Mouse (Mus musculus) heart, embryonic 16.5 days (tissue): Measurements from ENCODE around the gene Zfp444. TPM values are rescaled to one million over a fixed set of nuclear protein-coding genes. Genes with fewer than 3 reads are reported as not detected.

Experiments
- ATAC-seq: fragments of 200-750 bp; cut with Nextera tagmentation; replicated peaks from 2 replicates; pipeline ENCODE4 v1.8.0; 2017; ENCODE audit warnings: moderate number of reproducible peaks; ENCODE audit not compliant: insufficient read depth, low FRiP score; ENCODE audit errors: extremely low read depth
- H3K27ac ChIP-seq: fragments of 300-500 bp; sonication (generic); 2 replicates; pipeline ENCODE4 v1.5.1; 2014; ENCODE audit warnings: mild to moderate bottlenecking, low read length, control low read depth, moderate library complexity
- H3K27me3 ChIP-seq: fragments of 300-500 bp; sonication (generic); 2 replicates; pipeline ENCODE4 v1.6.1; 2014; ENCODE audit warnings: low read length, mixed read lengths; ENCODE audit not compliant: control insufficient read depth, insufficient read depth
- H3K36me3 ChIP-seq: fragments of 300-500 bp; sonication (generic); 2 replicates; pipeline ENCODE4 v1.6.1; 2014; ENCODE audit not compliant: control insufficient read depth, insufficient read depth
- H3K4me1 ChIP-seq: fragments of 300-500 bp; sonication (generic); 2 replicates; pipeline ENCODE4 v1.6.1; 2014; ENCODE audit warnings: low read length, mixed read lengths; ENCODE audit not compliant: control insufficient read depth, insufficient read depth
- H3K4me2 ChIP-seq: fragments of 300-500 bp; sonication (generic); 2 replicates; pipeline ENCODE4 v1.6.1; 2014; ENCODE audit warnings: low read depth, mild to moderate bottlenecking, control low read depth, low read length
- H3K4me3 ChIP-seq: fragments of 300-500 bp; sonication (generic); 2 replicates; pipeline ENCODE4 v1.5.1; 2014; ENCODE audit warnings: mild to moderate bottlenecking, control low read depth, low read length
- H3K9ac ChIP-seq: fragments of 300-500 bp; sonication (generic); 2 replicates; pipeline ENCODE4 v1.6.1; 2014; ENCODE audit warnings: low read length, control low read depth
- H3K9me3 ChIP-seq: fragments of 300-500 bp; sonication (generic); replicated peaks from 2 replicates; pipeline ENCODE4 v1.6.1; 2016; ENCODE audit warnings: low read length; ENCODE audit not compliant: control insufficient read depth
- WGBS: fragments of 180-500 bp; shearing (Covaris S2); extraction: QIAGEN DNeasy Blood & Tissue Kit; methylation state at CpG from one replicate; pipeline ENCODE4 v1.1.7; 2014; 5-methylcytosine and 5-hydroxymethylcytosine counted together
- polyA plus RNA-seq: library from polyadenylated mRNA; unstranded; fragments of >200 nt; fragmentation: Nextera tagmentation; extraction: Ambion mirVana; gene quantifications from 2 replicates; pipeline ENCODE4 v1.2.1, GENCODE M21; 2015

The Zfp444 gene
- polyA plus RNA-seq = 34.4 and 35.4 TPM in 2 replicates

DNA sequence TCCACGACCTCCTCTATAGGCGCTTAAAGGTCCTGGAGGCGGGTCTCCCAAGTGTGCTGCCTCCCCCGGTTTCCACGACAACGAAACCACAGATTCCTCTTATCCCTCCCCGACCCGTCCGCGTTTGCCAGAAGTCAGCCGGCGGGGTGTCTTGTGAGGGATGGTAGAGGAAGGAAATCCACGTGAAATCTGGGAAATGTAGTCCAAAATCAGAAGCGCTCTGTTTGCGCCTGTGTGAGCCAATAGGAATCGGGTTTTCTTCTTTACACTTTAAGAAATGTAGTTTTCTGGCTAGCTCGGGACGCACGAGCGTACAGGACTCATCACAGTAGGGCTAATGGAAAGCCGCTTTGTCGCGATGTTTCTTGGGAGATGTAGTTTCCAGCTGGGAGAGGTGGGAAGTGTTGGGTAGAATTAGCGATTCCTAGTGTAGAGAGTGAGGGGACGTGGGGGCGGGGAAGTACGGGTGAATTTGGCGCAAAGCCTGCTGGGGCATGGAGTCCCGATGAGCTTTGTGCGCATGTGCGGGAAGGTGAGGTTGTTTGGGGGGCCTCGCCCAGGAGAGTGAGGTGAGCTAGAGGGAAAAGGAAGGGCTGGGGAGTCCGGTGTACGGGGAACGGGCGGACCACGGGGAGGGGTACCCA lies at the start of gene Zfp444:
TSS of gene Zfp444 (plus strand) at position 221 of the 644 bp plus-strand sequence.
- no peaks in the 10 kb centered on the region for H3K9me3 ChIP-seq
- H3K4me2 ChIP-seq = peak within 1 kb of the TSS; percentile 99
- peak within 1 kb of the TSS; percentile 78 for H3K4me3 ChIP-seq
- peaks cover 15% of the 10 kb centered on the region for H3K4me1 ChIP-seq
- H3K27ac ChIP-seq = peak within 1 kb of the TSS; percentile 85
- no peaks in the 10 kb centered on the region for H3K27me3 ChIP-seq
- peak within 1 kb of the TSS; percentile 89 for H3K9ac ChIP-seq
- under 1% methylated on average over 37 of the region's 37 CpGs for WGBS
- ATAC-seq = peak; percentile 98
- H3K36me3 ChIP-seq = 0 out of 2 replicates have a peak, but pooled peaks cover 3% of the 10 kb centered on the region

DNA sequence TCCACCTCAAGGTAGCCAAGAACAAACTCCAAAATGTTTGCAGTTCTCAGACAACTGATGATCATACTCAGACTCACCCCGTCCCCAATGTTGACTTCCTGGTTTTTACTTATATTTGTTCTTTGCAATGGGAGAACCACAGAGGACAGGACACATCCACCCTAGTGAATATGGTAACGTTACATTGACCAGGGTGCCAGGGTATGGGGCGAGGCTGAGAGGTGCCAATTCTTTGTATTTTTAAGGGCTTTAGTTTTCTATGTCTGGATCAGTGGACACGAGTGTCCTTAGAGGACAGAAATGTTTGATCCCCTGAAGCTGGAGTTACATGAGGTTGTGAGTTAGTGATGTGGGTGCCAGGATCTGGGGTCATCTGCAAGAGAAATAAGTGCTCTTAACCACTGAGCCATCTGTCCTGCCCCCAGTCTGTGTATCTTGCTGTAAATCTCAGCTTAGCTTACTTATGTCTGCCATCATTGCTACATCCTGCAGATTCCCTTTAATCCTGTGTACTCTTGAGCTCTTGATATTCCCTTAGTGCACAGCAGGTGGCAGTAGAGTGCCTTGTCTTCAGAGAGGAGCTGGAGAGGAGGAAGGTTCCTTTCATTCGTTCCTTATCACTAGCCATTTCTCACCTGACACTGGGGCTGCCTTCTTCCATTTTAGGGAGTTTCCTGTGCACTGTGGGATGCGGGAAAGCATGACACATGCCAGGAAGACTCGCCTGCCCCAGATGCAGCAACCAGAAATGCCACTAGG lies 45.2 kb upstream of the Zfp444 start:
- H3K4me2 ChIP-seq = no peak overlapping the region
- ATAC-seq = peak; percentile 77
- H3K9me3 ChIP-seq = 0 out of 2 replicates have a peak, but pooled peaks cover 3% of the 10 kb centered on the region
- peaks cover 9% of the 10 kb centered on the region for H3K36me3 ChIP-seq
- H3K27me3 ChIP-seq = no peaks in the 10 kb centered on the region
- peaks cover 2% of the 10 kb centered on the region; the same call in 1 of the 2 replicates for H3K4me1 ChIP-seq
- H3K4me3 ChIP-seq = no peak overlapping the region
- no peak overlapping the region for H3K9ac ChIP-seq
- no peak overlapping the region for H3K27ac ChIP-seq
- WGBS = 35% methylated on average over 7 of the region's 7 CpGs

DNA sequence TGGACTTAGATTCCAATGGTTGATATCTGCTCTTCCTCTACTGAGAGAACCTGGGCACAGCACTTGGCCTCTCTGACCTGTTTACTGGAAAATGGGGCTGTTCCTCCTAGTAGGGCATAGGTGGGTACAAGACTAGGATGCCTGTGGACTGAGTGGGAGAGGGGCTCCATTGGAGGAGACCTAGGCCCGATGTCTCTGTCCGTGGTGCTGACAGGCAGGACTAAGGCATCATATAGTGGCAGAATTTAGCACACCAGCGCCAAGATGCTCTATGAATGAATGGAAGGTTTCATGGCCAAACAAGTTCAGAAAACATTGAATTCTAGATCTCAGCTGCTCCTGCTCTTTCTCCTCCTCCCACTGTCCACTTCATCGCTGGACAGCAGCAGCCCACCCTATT lies 41.7 kb upstream of the Zfp444 start:
- Histone ChIP-seq H3K27me3 (no peaks in the 10 kb centered on the region), H3K4me1 (peaks cover 2% of the 10 kb centered on the region; the same call in 1 of the 2 replicates), H3K27ac (no peak overlapping the region), H3K9ac (no peak overlapping the region), H3K4me2 (no peak overlapping the region), H3K9me3 (peaks cover 16% of the 10 kb centered on the region), H3K36me3 (peaks cover 35% of the 10 kb centered on the region), H3K4me3 (no peak overlapping the region)
- no peak for ATAC-seq
- WGBS = 39% methylated on average over 4 of the region's 4 CpGs

DNA sequence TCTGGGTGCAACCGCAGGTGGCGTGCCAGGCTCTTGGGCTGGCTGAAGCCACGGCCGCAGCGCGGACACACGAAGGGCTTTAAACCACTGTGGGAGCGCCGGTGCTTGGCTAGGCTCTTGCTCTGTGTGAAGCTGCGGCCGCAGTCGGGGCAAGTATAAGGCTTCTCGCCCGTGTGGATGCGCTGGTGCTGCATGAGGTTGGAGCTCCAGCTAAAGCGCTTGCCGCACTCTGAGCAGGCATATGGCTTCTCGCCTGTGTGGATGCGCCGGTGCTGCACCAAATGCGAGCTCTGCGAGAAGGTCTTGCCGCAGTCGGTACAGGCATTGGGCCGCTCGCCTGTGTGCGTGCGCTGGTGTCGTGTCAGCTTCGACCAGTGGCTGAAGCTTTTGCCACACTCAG lies 39.4 kb upstream of the Zfp444 start:
- Histone ChIP-seq H3K27me3 (no peaks in the 10 kb centered on the region), H3K36me3 (peaks cover 35% of the 10 kb centered on the region), H3K27ac (no peak overlapping the region), H3K4me2 (no peak overlapping the region), H3K9ac (no peak overlapping the region), H3K9me3 (peaks cover 16% of the 10 kb centered on the region), H3K4me3 (no peak overlapping the region), H3K4me1 (no peaks in the 10 kb centered on the region)
- ATAC-seq = no peak
- WGBS = 80% methylated on average over 30 of the region's 30 CpGs

DNA sequence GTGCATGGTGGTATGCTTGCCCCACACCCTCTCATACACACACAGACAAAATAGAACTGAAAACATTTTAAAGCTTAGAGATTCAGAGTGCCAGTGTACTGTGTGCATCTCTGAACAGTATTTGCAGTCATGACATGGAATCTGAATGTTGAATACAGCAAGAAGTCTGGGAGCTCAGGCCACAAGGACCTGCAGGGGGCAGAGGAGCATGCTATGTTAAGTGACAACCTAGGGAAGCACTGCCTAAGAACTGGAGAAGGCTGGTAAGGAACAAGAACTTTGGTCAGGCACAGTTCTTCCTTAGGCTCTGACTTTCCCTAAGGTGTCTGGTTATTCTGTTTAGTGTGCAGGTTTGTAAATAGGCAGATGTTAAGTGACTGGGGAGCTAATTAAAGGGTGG lies 35.5 kb upstream of the Zfp444 start:
- no peak overlapping the region for H3K4me2 ChIP-seq
- H3K4me3 ChIP-seq = no peak overlapping the region
- H3K9ac ChIP-seq = no peak overlapping the region
- no peak for ATAC-seq
- no peaks in the 10 kb centered on the region for H3K27me3 ChIP-seq
- peaks cover 16% of the 10 kb centered on the region for H3K9me3 ChIP-seq
- H3K27ac ChIP-seq = no peak overlapping the region
- peaks cover 34% of the 10 kb centered on the region for H3K36me3 ChIP-seq
- H3K4me1 ChIP-seq = peaks cover 12% of the 10 kb centered on the region

DNA sequence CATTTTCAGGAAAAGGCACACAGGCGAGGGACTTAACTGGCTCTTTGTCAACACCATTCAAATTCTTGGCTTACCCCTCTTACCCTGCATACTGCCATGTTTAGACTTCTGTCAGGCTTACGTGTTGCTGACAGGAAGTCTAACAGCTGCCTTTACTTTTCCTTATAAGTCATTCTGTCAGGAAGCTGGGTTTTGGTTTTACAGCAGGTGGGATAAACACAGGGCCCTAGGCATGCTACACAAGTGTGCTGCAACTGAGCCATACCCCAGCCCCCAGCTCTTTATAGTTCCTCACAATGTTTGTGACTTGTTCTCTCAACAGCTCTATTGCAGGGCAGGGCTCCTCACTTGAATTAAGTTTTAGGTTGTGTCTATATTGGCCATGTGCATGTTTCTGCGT lies 32.7 kb upstream of the Zfp444 start:
- peaks cover 25% of the 10 kb centered on the region for H3K4me1 ChIP-seq
- H3K27me3 ChIP-seq = no peaks in the 10 kb centered on the region
- peaks cover 10% of the 10 kb centered on the region for H3K36me3 ChIP-seq
- no peak overlapping the region for H3K4me2 ChIP-seq
- no peak overlapping the region for H3K27ac ChIP-seq
- no peaks in the 10 kb centered on the region for H3K9me3 ChIP-seq
- H3K4me3 ChIP-seq = no peak overlapping the region
- H3K9ac ChIP-seq = no peak overlapping the region
- WGBS = 56% methylated on average over 3 of the region's 3 CpGs
- no peak for ATAC-seq

DNA sequence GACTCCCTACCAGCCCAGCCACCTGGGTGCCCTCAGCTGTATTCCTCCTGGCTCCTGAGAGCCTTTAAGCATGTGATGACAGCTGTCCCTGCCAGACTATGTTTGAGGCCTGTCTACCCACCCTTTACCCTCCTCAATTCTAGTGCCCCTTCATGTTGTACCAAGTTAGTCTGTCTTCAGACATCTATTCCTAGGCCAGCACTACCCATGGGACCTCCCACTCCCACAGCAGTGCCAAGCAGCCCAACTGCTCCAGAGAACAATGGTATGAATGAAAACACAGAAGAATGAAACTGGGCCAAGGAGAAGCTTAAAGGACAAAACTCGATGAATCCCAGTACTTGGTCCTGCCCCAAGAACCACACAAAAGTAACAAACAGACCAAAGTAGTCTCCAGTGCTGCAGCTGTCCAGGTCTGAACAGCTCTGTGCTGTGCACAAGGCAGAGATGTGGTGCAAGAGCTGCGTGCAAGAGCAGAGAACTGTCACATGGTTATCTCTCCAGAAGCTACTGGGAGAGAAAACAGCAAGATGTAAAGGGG lies 28.0 kb upstream of the Zfp444 start:
- H3K27ac ChIP-seq = peak overlapping the region; percentile 82
- H3K9me3 ChIP-seq = no peaks in the 10 kb centered on the region
- peaks cover 71% of the 10 kb centered on the region for H3K4me1 ChIP-seq
- WGBS = 19% methylated on average over 2 of the region's 2 CpGs
- H3K27me3 ChIP-seq = no peaks in the 10 kb centered on the region
- ATAC-seq = peak; percentile 69; the same call in 1 of the 2 replicates
- no peak overlapping the region; the same call in 1 of the 2 replicates for H3K9ac ChIP-seq
- H3K4me3 ChIP-seq = no peak overlapping the region
- peak overlapping the region; percentile 3 for H3K4me2 ChIP-seq
- peaks cover 5% of the 10 kb centered on the region for H3K36me3 ChIP-seq

DNA sequence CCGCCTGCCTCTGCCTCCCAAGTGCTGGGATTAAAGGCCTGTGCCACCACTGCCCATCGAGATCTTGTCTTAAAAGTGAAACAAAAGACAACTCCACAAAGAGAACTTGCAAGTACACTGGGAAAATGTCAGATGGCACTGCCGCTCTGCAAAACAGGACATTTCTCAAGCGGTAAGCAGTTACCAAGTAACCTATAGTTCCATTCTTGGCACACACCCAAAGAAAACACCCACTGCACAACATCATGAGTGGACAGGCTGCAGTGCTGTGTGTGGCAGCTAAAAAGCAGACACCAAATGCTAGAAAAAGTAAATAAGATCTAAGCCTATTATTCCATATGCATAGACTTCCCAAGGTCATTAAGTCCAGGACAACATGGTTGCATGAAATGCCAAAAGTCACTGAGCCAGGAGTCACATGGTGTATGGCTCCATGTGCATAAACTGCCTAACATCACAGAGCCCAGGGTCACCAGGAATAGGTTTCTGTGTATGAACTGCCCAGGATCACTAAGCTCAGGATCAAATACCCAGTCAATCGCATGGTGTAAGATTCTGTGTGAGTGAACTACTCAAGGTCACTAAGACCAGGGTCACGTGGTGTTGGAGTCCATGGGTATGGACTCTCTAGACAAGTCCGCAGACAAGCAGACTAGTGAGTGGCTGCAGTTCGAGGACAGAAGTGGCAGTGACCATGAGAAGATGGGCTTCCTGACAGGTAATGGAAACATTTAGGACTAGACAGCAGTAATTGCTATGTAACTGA lies 26.4 kb upstream of the Zfp444 start:
- peak overlapping the region; percentile 82 for H3K27ac ChIP-seq
- 67% methylated on average over 8 of the region's 8 CpGs for WGBS
- no peak overlapping the region for H3K9ac ChIP-seq
- H3K4me1 ChIP-seq = peaks cover 73% of the 10 kb centered on the region
- no peaks in the 10 kb centered on the region for H3K36me3 ChIP-seq
- no peaks in the 10 kb centered on the region for H3K27me3 ChIP-seq
- no peaks in the 10 kb centered on the region for H3K9me3 ChIP-seq
- peak overlapping the region; percentile 13 for H3K4me2 ChIP-seq
- no peak for ATAC-seq
- no peak overlapping the region for H3K4me3 ChIP-seq
